Mouse (Mus musculus) spleen, adult 12 weeks (tissue): ENCODE results near the gene Rdx.

Experiments used
- DNase-seq: peaks from one replicate; pipeline ENCODE4 v3.0.0; 2022; ENCODE audit warnings: low spot score

The Rdx gene

DNA sequence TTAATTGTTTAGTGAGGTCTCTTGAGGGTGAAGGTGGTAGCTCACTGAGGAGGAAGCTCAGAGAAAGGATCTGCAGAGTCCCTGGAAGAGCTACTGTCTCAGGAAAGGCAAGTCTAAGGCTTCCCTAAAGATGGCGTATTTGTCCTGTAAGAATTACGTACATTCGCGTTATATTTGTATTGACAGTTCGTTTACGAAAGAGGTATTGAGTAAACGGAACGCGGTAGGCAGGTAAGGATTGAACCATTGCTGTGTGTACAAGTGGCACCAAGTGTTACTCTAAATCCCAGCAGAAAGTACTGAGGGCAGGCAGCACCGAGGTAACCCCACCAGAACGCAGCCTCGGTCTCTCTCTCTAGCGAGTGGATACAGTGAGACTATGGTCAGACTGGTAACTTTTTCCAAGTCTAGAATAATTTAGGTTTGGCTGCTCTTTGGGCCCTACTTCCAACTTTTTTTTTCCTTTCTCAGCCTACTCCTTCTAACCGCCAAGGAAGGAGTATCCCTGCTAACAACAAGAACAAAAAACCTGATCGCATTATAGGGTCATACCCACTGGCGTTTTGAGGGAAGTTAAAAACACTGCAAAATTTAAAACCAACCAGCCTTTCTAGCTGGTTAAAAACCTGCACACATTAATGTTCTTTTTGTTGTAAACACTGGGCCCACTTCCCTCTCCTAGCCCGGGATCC is at the start of gene Rdx:
TSS of gene Rdx (plus strand) at position 45 of the 692 bp plus-strand sequence.
- DNase-seq = no peak

GRCm38 (mm10) chr9:52003501-52003900 is 43.5 kb upstream of the Rdx start:
- DNase-seq = no peak

GRCm38 (mm10) chr9:52007341-52007740 is 39.6 kb upstream of the Rdx start:
- no peak for DNase-seq

GRCm38 (mm10) chr9:52008511-52008910 is 38.5 kb upstream of the Rdx start:
- no peak for DNase-seq

GRCm38 (mm10) chr9:52012311-52012710 is 34.7 kb upstream of the Rdx start:
- no peak for DNase-seq

DNA sequence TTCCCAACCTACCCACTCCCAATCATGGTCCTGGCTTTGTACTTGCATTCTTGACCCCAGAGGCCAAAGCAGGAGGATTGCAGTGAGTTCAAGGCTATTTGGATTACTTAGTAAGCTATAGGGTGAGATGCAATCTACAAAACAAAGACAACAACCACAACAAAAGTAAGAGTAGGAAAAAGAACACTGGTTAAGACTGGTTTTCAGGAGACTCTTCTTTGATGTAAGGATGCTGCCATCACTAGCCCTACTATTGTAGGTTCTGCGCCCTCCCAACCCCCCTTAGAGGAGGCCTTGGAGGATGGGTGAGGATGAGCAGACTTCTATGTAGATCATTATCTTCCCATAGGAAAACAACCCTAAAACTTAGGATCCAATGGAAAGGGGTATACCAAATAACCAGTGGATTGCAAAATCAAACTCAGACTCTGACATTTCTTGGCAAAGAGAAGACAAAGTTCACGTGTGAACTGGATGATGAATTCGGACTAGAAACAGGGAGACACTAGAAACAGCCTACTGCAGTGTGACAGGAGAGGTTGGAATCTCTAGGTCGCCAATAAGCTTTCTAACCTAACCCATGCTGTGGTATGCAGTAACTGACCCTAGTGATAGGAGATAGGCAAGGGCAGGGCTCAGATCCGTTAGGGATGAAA is 34.1 kb upstream of the Rdx start:
- no peak for DNase-seq

- DNase-seq = no peak
Observed at GRCm38 (mm10) chr9:52013900-52014455, 33.0 kb upstream of the Rdx start.

GRCm38 (mm10) chr9:52017091-52017490 is 29.9 kb upstream of the Rdx start:
- DNase-seq = no peak

DNA sequence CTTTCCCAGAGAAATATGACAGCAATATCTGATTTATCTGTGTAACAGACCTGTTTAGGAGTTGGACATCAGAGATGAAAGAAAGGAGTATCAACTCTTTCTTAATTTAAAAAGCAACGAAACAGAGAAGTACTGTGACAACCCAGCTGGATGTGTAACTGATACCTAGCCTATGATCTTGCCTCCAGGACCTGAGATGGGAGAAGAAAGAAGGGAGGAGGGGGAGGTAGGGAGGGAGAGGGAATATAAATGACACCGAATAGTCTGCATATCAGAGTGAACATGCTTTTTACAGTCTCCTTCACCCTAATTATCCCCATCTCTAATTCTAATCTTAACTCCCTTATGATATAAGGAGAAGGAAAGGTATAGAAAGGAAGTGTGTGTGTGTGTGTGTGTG is 29.1 kb upstream of the Rdx start:
- DNase-seq = no peak

DNA sequence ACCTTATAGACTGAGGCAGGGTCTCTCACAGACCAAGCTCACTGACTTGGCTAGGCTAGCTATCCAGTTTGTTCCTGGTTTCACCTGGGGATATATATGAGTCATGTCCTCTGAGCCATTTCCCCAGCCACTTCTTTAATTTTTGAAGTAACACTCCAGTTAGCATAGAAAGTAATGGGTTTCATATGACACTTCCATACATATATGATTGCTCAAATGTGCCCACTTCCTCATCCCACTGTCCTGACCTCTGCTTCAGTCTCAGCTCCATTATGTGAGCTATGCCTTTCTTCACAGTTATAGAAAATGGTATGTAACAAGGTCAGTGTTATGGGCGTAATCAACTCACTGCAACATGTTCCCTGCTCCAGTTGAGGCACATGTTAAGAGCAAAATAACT is 28.5 kb upstream of the Rdx start:
- DNase-seq = no peak

- no peak for DNase-seq
Observed at GRCm38 (mm10) chr9:52027257-52028020, 19.5 kb upstream of the Rdx start.

DNA sequence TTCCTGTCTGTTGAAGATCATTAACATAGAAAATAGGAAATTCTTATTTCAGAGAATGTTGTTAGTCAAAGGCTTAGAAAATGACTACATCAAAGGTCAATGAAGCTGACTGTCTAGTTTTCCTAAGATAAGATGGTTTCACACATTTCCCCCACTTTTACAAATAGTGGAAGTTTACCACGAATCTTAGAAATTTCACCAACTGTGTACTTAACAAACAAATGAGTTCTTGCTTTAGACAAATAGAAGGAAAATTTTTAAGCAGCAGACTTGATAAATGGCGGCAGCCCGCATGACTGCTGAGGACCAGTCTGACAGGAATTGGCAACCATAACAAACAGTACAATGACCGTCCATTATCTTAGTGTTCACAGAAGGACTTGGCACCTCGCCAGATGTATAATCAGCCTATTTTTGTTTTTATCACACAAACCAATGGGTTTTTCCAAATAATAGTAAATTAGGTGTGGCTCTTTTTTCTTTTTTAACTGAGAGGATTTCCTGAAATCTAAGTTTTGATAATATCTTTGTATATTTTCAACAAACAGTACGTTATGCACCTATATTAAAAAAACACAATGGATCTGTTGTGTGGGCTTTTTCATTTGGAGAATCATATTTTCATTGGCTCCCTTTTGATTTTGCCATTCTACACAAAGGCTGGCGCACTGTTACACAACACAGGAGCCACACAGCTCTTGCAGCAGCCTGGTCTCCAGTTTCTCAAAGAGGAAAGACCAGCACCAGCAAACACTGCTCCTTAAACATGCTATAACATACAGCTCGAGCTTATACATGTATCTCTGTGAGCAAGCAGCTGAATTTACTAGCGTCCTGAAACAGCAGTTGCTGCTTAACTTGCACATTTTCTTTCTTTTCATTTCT is 18.2 kb upstream of the Rdx start:
- DNase-seq = no peak

DNA sequence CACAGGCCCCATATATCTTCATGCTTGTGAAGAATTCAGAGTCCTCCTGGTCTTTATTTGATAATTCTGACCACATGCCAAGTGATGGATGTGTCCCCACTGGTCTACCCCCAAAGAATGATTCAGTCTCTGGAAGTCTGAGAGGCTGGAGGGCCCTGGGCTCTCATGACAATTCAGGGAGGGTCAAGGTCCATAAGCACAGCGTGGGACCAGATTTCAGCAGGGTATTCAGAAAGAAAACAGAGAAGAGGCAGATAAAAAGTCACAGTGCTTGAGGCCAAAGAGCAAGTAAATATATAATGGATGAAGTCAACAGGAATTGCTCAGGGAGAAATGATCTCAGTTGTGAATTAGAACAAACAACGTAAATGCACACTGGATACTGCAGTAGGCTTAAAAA is 15.5 kb upstream of the Rdx start:
- DNase-seq = no peak

- no peak for DNase-seq
Observed at GRCm38 (mm10) chr9:52037493-52037892, 9.5 kb upstream of the Rdx start.

DNA sequence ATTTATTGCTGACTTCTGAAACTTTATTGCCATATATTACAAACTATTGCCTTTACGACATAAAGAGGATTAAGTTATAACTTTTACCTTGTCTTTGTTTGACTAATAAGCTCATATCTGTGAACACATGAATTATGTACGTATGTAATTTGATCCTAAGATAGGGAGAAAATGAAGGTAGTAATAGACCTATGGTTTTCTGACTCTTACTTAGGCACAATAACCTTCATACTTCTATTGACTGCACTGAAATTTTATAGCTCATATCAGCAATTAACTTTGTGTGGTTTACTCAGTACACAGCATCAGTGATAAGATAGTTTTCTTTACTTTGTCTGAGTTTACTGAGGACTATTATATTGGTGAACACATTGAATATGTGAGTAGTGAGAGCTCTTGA is 5.3 kb upstream of the Rdx start:
- DNase-seq = no peak

- no peak for DNase-seq
Observed at GRCm38 (mm10) chr9:52046686-52047085, 287 bp upstream of the Rdx start.

- DNase-seq = peak; percentile 64
Observed at GRCm38 (mm10) chr9:52047821-52048649, 1.1 kb downstream of the Rdx start.

DNA sequence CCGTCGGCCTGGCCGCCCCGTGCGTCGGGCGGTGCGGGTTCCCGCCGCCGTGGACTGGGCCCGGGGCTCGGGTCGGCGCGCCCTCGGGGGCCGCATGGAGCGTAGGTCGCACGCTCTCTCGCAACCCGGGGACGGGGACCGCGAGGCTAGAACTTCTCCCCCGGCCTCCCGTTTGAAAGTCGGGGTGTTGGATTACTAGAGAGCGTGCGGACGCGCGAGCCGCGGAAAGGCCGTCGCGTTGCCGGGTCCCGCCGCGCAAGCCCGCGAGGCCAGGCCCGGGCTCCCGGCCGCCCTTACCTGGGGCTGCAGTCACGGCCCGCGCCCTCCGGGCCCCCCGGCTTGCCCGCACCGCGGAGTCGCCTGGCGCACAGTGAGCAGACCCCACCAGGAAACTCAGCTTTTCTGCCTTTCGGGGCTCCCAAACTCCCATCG is 1.7 kb downstream of the Rdx start:
- DNase-seq = peak; percentile 48

DNA sequence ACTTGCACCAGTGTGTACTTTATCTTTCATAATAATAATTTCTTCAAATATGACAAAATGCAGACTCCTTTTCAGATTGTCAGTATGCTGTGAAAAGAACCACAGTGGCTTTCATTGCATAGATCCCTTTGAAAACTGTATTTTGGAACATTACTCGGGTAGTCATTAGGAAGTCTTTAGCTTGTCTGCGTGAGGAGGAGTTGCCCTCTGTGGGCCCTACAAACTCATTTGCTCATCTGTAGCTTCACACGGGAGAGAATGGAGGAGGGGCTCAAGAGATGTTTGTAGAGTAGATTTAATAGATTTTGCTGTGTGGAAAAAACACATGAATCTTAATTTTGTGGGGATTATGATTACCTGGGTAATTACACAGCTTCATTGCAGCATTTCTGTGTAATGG is 2.6 kb downstream of the Rdx start:
- DNase-seq = no peak

GRCm38 (mm10) chr9:52050361-52050760 is 3.4 kb downstream of the Rdx start:
- no peak for DNase-seq

DNA sequence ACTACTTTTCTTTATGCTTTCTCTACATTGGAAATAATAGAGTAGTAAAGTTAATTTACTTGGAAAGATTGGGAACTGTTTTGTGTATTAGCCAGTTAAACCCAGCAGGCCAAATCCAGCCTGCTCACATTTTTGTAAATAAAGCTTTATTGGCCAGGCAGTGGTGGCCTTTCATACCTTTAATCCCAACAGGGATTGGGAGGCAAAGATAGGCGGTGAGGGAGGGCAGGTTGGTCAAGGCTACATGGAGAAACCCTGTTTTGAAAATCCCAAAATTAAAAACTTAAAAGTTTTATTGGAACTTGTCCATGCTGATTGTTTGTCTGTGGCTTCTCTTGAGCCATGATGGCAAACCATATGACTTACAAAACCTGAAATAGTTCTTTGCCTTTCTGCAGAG is 5.2 kb downstream of the Rdx start:
- no peak for DNase-seq
